Mouse (Mus musculus): ENCODE data around the gene Sec31a.

GRCm38 (mm10) chr5:100424252-100424651, 8.2 kb upstream of the Sec31a start:
- TF ChIP-seq CTCF (conservative IDR thresholded peaks at IDR 0.05; ENCODE audit: low read length): no peak
- no peak for TF ChIP-seq NANOG (IDR thresholded peaks at IDR 0.05; ENCODE audit: borderline replicate concordance, low read length)
- TF ChIP-seq POU5F1 (IDR thresholded peaks at IDR 0.05; ENCODE audit: borderline replicate concordance, low read length): no peak

All from E14TG2a.4 (cell line).